Mouse (Mus musculus) forebrain, embryonic 14.5 days (tissue): Measurements from ENCODE around the gene Radil. TPM values are rescaled to one million over a fixed set of nuclear protein-coding genes. Genes with fewer than 3 reads are reported as not detected.
A peak's percentile ranks its signal among the peaks of the same experiment; 100 is the strongest.

Source experiments
- ATAC-seq: fragments of 200-750 bp; cut with Nextera tagmentation; 2 replicates; pipeline ENCODE4 v1.8.0; 2017; ENCODE audit warnings: mild to moderate bottlenecking, moderate library complexity
- DNase-seq: peaks from one replicate; pipeline ENCODE4 v3.0.0-alpha.2; 2015; ENCODE audit warnings: low spot score
- H3K27ac ChIP-seq: fragments of 300-500 bp; sonication (generic); 2 replicates; pipeline ENCODE4 v1.5.1; 2014; ENCODE audit warnings: low read depth, mild to moderate bottlenecking, control low read depth, low read length, moderate library complexity
- H3K27me3 ChIP-seq: fragments of 300-500 bp; sonication (generic); replicated peaks from 2 replicates; pipeline ENCODE4 v1.6.1; 2014; ENCODE audit warnings: low read length, control low read depth, mixed read lengths; ENCODE audit not compliant: control insufficient read depth, insufficient read depth
- H3K36me3 ChIP-seq: fragments of 300-500 bp; sonication (generic); 2 replicates; pipeline ENCODE4 v1.6.1; 2014; ENCODE audit warnings: low read length, control low read depth; ENCODE audit not compliant: control insufficient read depth, insufficient read depth
- H3K4me1 ChIP-seq: fragments of 300-500 bp; sonication (generic); 2 replicates; pipeline ENCODE4 v1.6.1; 2014; ENCODE audit warnings: antibody characterized with exemption, low read length, control low read depth; ENCODE audit not compliant: control insufficient read depth, insufficient read depth
- H3K4me2 ChIP-seq: fragments of 300-500 bp; sonication (generic); 2 replicates; pipeline ENCODE4 v1.6.1; 2014; ENCODE audit warnings: mild to moderate bottlenecking, control low read depth, low read length
- H3K4me3 ChIP-seq: fragments of 300-500 bp; sonication (generic); 2 replicates; pipeline ENCODE4 v1.5.1; 2014; ENCODE audit warnings: low read depth, low read length, control low read depth
- H3K9ac ChIP-seq: fragments of 300-500 bp; sonication (generic); 2 replicates; pipeline ENCODE4 v1.6.1; 2014; ENCODE audit warnings: mild to moderate bottlenecking, low read length, control low read depth, moderate library complexity
- H3K9me3 ChIP-seq: fragments of 300-500 bp; sonication (generic); replicated peaks from 2 replicates; pipeline ENCODE4 v1.6.1; 2016; ENCODE audit warnings: low read length, control low read depth, mixed read lengths; ENCODE audit not compliant: control insufficient read depth
- WGBS: fragments of 180-500 bp; shearing (Covaris S2); extraction: QIAGEN DNeasy Blood & Tissue Kit; methylation state at CpG from one replicate; pipeline ENCODE4 v1.1.7; 2014; 5-methylcytosine and 5-hydroxymethylcytosine counted together
- polyA plus RNA-seq: library from polyadenylated mRNA; unstranded; fragments of >200 nt; fragmentation: Nextera tagmentation; extraction: Ambion mirVana; gene quantifications from 2 replicates; pipeline ENCODE4 v1.2.1, GENCODE M21; 2014

Radil gene
- polyA plus RNA-seq, 1 experiment from 2014 or later = 5.9 TPM

DNA sequence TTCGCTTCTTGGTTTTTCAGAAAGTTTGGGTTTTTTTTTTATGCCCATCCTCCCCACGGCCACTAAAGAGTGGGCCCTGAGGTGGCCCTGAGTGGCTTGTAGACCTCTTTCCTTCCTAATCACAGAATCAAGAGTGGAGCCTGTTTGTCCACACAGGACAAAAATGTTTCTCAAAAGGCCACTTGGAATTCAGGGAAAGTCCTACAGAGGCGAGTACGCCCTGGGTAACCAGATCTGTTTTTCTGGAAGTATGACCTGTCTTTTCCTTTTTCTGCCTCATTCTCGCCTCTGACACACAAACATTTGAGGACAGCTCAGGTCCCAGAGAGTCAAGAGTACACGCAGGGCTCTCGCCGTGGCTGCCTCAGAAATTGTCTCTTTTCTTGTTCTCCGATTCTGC is 1.5 kb downstream of the Radil start:
- no peak overlapping the region for H3K27ac ChIP-seq
- DNase-seq (no peak), ATAC-seq (no peak)
- no peaks in the 10 kb centered on the region for H3K36me3 ChIP-seq
- no peak overlapping the region for H3K4me3 ChIP-seq
- no peak overlapping the region for H3K9ac ChIP-seq
- 0 out of 2 replicates have a peak, but pooled peaks cover 4% of the 10 kb centered on the region for H3K27me3 ChIP-seq
- H3K4me1 ChIP-seq = 0 out of 2 replicates have a peak, but pooled peaks cover 3% of the 10 kb centered on the region
- H3K9me3 ChIP-seq = no peaks in the 10 kb centered on the region
- WGBS = 62% methylated on average over 9 of the region's 9 CpGs
- H3K4me2 ChIP-seq = peak overlapping the region; percentile 94

DNA sequence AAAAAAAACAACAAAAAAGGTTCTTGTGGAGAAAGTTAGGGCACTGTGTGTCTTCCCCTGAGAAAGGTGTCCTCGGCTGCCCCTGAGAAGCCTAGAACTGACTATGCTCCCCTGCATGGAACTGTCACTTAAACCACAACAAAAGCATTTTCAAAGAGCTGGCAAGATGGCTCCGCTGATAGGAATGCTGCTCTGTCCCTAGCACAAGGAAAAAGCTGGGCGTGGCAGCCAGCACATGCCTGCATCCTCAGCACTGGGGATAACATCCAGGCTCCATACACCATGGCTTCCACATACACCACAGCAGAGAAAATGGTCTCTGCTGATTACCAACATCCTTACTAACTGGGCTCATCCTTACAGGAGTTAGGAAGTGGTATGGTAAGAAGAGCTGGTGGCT is 3.8 kb downstream of the Radil start:
- H3K27me3 ChIP-seq = 0 out of 2 replicates have a peak, but pooled peaks cover 4% of the 10 kb centered on the region
- WGBS = 74% methylated on average over 3 of the region's 3 CpGs
- H3K27ac ChIP-seq = no peak overlapping the region
- ATAC-seq (no peak), DNase-seq (no peak)
- no peak overlapping the region for H3K4me3 ChIP-seq
- H3K9me3 ChIP-seq = no peaks in the 10 kb centered on the region
- 0 out of 2 replicates have a peak, but pooled peaks cover 3% of the 10 kb centered on the region for H3K4me1 ChIP-seq
- H3K9ac ChIP-seq = no peak overlapping the region
- no peak overlapping the region for H3K4me2 ChIP-seq
- no peaks in the 10 kb centered on the region for H3K36me3 ChIP-seq

DNA sequence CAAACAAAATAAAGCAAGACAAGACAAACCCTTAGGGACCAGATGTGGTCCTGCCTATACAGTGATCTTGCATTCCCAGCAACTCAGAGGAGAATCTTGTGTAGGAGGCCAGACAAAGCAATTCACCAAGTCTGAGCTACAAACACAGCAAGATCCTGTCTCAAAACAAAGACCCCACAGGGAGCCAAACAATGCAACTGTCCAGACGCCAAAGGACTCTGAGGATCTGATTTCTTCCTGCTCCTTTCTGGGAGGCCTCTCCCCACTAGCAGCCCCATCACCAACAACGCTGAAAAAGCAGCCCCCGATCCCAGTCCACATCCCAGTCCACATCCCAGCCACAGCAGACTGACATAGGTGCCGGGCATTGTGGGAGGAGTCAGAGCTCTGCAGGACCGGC is 4.6 kb downstream of the Radil start:
- H3K27ac ChIP-seq = no peak overlapping the region
- no peak for ATAC-seq
- 3% methylated on average over 5 of the region's 5 CpGs for whole genome bisulfite sequencing
- H3K36me3 ChIP-seq = no peaks in the 10 kb centered on the region
- H3K4me3 ChIP-seq = no peak overlapping the region
- no peak overlapping the region for H3K4me2 ChIP-seq
- no peak overlapping the region for H3K9ac ChIP-seq
- H3K27me3 ChIP-seq = 0 out of 2 replicates have a peak, but pooled peaks cover 4% of the 10 kb centered on the region
- H3K4me1 ChIP-seq = 0 out of 2 replicates have a peak, but pooled peaks cover 3% of the 10 kb centered on the region
- DNase-seq = no peak
- no peaks in the 10 kb centered on the region for H3K9me3 ChIP-seq

DNA sequence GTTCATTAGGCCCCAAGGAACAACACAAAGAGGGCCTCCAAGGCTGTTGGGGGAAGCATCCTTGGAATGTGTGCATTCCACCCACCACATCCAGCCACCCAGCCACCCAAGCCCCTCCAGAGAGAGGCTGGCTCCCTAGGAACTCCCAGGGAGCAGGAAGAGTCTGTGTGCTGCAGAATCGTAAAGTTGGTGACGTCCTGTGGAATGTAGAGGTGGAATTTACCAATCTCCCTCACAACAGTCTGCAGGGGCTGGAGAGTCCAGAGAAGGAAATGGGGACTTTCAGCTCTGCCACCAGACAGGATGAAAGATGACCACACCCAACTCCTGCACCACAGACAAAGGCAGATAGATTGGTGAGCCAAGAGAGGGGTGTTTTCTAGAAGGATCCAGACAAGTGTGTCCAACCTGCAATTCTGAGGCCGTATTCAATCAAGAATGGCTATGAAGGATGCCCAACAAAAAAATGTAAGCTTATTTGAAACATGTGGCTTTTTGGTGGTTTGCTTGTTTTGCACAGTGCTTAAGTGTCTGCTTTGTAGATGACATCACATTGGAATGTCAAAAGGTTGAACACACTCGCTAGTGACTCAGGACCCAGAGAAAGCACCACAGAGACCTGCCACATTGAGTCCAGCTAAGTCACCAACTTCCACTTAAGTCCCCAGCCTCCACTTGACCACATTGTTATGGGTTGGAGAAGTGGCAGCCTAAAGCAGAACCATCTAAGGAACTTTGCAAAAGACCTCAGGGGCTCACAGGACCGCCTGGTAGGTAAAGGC is 5.7 kb downstream of the Radil start:
- Histone ChIP-seq H3K9me3 (no peaks in the 10 kb centered on the region), H3K27me3 (0 out of 2 replicates have a peak, but pooled peaks cover 4% of the 10 kb centered on the region), H3K9ac (no peak overlapping the region), H3K4me3 (no peak overlapping the region), H3K27ac (no peak overlapping the region), H3K4me1 (no peaks in the 10 kb centered on the region), H3K4me2 (no peak overlapping the region), H3K36me3 (no peaks in the 10 kb centered on the region)
- DNase-seq = no peak
- ATAC-seq = no peak
- WGBS = 90% methylated on average over 5 of the region's 5 CpGs

DNA sequence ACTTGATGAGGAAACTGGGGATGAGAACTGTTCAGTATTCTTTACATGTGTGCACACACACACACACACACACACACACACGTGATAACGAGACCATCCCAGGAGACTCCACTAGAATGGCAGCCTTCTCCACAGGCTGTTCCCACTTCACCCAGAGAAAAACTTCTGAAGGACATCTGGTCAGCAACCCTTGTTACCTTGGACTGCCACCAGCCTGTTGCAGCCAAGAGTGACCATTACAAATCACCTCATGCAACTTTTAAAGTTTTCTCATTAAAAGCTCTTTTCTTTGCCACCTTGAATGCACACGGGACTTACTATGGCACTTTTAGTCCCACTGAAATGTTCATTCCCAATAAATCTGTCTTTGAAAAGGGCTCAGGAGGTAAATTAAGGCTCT is 13.6 kb downstream of the Radil start:
- Histone ChIP-seq H3K9me3 (no peaks in the 10 kb centered on the region), H3K36me3 (no peaks in the 10 kb centered on the region), H3K4me2 (no peak overlapping the region), H3K4me1 (no peaks in the 10 kb centered on the region), H3K27me3 (no peaks in the 10 kb centered on the region), H3K27ac (no peak overlapping the region), H3K4me3 (no peak overlapping the region), H3K9ac (no peak overlapping the region)
- 84% methylated on average over 3 of the region's 3 CpGs for WGBS
- ATAC-seq = no peak
- no peak for DNase-seq

DNA sequence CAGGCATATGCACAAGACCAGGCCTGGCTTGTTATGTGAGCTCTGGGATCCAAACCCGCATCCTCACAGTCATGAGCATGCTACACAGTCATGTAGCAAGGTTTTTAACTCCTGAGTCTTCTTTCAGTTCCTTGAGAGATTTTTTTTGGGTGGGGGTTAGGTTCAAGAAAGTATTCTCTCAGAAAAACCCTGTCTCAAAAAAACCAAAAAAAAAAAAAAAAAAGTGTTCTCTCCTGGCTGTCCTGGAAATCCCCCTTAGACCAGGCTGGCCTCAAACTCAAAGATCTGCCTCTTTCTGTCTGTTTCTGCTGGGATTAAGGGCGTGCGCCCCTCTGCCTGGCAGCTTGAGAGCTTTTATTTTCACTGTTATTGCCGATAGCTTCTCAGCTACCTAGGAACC is 15.5 kb downstream of the Radil start:
- Histone ChIP-seq H3K9ac (no peak overlapping the region), H3K4me2 (no peak overlapping the region), H3K4me3 (no peak overlapping the region), H3K27me3 (peaks cover 4% of the 10 kb centered on the region; the same call in 1 of the 2 replicates), H3K36me3 (no peaks in the 10 kb centered on the region), H3K9me3 (no peaks in the 10 kb centered on the region), H3K27ac (no peak overlapping the region), H3K4me1 (no peaks in the 10 kb centered on the region)
- no peak for ATAC-seq
- WGBS = 78% methylated on average over 4 of the region's 4 CpGs
- no peak for DNase-seq

DNA sequence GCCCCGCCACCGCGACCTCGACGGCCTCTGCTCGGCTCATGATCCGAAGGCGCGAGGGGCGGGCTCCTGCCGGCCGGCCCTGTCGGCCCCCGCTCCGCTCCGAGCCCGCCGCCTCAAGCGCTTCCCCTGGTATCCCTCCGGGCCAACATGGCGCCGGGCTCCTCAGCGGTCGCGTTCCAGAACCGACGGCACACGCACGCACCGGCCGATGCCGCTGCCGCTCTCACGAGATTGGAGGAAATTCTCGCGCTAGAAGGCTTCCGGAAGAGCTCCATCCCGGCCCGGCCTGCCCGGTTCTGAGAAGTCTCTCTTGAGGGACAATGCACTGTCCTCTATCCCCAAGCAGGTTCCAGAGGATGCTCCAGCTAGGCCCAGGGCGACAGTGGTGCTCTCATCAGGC is 21.0 kb downstream of the Radil start, which contains the start of gene Papolb:
Gene Papolb, minus strand, starts transcription at position 162 of the 400 bp plus-strand sequence.
- Histone ChIP-seq H3K27me3 (peaks cover 9% of the 10 kb centered on the region), H3K9ac (no peak within 1 kb of the TSS), H3K27ac (no peak within 1 kb of the TSS), H3K4me2 (no peak within 1 kb of the TSS), H3K36me3 (no peaks in the 10 kb centered on the region), H3K4me1 (no peaks in the 10 kb centered on the region), H3K4me3 (no peak within 1 kb of the TSS), H3K9me3 (no peaks in the 10 kb centered on the region)
- DNase-seq (no peak), ATAC-seq (no peak)
- WGBS = 45% methylated on average over 41 of the region's 41 CpGs

DNA sequence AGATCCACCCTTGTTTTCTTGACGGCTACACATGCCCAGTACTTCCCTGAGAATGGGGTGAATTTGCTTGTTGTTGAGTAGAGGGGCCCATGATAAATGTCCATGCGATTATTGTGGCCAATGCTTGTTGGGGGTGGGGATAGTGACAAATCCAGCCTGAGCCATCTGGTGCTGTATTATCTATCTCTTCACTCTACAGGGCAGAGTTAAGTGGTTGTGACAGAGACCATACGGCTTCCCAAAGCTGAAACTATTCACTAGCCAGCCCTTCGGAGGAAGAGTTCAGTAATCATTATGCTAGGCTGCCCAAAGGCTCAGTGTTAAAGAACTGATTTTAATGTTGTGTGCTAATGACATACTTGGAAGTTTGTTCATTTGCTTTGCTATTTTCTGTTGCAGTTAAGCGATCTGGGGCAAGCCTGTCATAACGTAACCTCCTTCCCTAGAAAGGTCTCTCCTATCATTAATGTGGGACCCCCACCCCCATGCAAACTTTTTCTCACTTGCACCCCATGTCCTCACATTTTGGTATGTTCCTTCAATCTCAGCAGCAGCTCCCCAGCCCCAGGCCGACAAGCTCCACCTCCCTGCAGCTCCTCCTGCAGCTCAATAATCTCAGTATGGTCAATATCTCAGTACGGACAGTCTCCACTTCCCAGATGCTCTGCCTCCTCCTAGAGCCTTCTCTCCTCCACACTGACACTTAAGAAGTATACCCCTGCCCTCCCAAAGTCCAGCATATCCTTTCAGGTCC is 26.0 kb downstream of the Radil start:
- Histone ChIP-seq H3K4me3 (no peak overlapping the region), H3K9me3 (no peaks in the 10 kb centered on the region), H3K4me2 (no peak overlapping the region), H3K4me1 (no peaks in the 10 kb centered on the region), H3K27ac (no peak overlapping the region), H3K9ac (no peak overlapping the region), H3K36me3 (no peaks in the 10 kb centered on the region), H3K27me3 (peaks cover 5% of the 10 kb centered on the region; the same call in 1 of the 2 replicates)
- WGBS = 78% methylated on average over 8 of the region's 8 CpGs
- no peak for ATAC-seq
- DNase-seq = no peak
